In genomic region chr11:99492733-99493573, GRCm38 (mm10) we compare ENCODE assay signal across 16 mouse cellular contexts. TPM values are rescaled to one million over a fixed set of nuclear protein-coding genes. Genes with fewer than 3 reads are reported as not detected.
DNase-seq lines count a peak whose midpoint lies in the region; ATAC-seq lines count a peak whose summit lies in the region.
"Had no signal": no experiment of that assay in that cellular context is flagged by ENCODE, and none has a peak within 500 bp of the region (broad histone marks: within the 10 kb centered on the region; RNA-seq: fewer than 3 reads in every experiment).

TSS of gene Krt23 (minus strand) at chr11:99493137.

- no peak within 1 kb of the TSS for H3K4me3 ChIP-seq in embryonic facial prominence, embryonic 12.5 days
- H3K4me3 ChIP-seq in embryonic facial prominence, embryonic 10.5 days, result no peak within 1 kb of the TSS
- no peak within 1 kb of the TSS for H3K4me3 ChIP-seq in embryonic facial prominence, embryonic 15.5 days (replicated peaks)
- H3K4me3 ChIP-seq: forebrain, embryonic 15.5 days had no signal

- ATAC-seq in embryonic facial prominence, embryonic 12.5 days (ENCODE audit: insufficient number of reproducible peaks, insufficient read depth, low FRiP score, low TSS enrichment), result 0 out of 2 replicates have a peak, but pooled peaks have one; percentile 35
- 0 out of 2 replicates have a peak, but pooled peaks have one; percentile 39 for ATAC-seq in embryonic facial prominence, embryonic 15.5 days (ENCODE audit: insufficient number of reproducible peaks, low FRiP score, low TSS enrichment, low read depth)
- ATAC-seq: forebrain, embryonic 15.5 days; midbrain, embryonic 16.5 days had no signal

- no peaks in the 10 kb centered on the region for H3K36me3 ChIP-seq in embryonic facial prominence, embryonic 12.5 days
- no peaks in the 10 kb centered on the region for H3K36me3 ChIP-seq in embryonic facial prominence, embryonic 10.5 days (replicated peaks)
- no peaks in the 10 kb centered on the region for H3K36me3 ChIP-seq in embryonic facial prominence, embryonic 15.5 days
- H3K36me3 ChIP-seq: forebrain, embryonic 15.5 days had no signal

- no peaks in the 10 kb centered on the region for H3K4me1 ChIP-seq in embryonic facial prominence, embryonic 12.5 days
- peaks cover 24% of the 10 kb centered on the region for H3K4me1 ChIP-seq in embryonic facial prominence, embryonic 10.5 days
- H3K4me1 ChIP-seq in embryonic facial prominence, embryonic 15.5 days, result no peaks in the 10 kb centered on the region

- no peak within 1 kb of the TSS for H3K27ac ChIP-seq in embryonic facial prominence, embryonic 12.5 days
- H3K27ac ChIP-seq in embryonic facial prominence, embryonic 10.5 days (replicated peaks), result no peak within 1 kb of the TSS; the same call in 1 of the 2 replicates
- H3K27ac ChIP-seq in embryonic facial prominence, embryonic 15.5 days (replicated peaks), result no peak within 1 kb of the TSS
- H3K27ac ChIP-seq: forebrain, embryonic 15.5 days; liver, embryonic 14.5 days had no signal

- intact Hi-C loops in heart, postnatal 10 days (cut with DNase I), result no loop called here

- no peaks in the 10 kb centered on the region for H3K27me3 ChIP-seq in embryonic facial prominence, embryonic 12.5 days
- no peaks in the 10 kb centered on the region for H3K27me3 ChIP-seq in embryonic facial prominence, embryonic 10.5 days (replicated peaks; ENCODE audit: low read depth, poor library complexity, severe bottlenecking)
- no peaks in the 10 kb centered on the region for H3K27me3 ChIP-seq in embryonic facial prominence, embryonic 15.5 days
- H3K27me3 ChIP-seq: forebrain, embryonic 15.5 days had no signal

- WGBS in embryonic facial prominence, embryonic 12.5 days, result 78% methylated on average over 22 of the region's 22 CpGs
- 83% methylated on average over 22 of the region's 22 CpGs for WGBS in embryonic facial prominence, embryonic 10.5 days
- 74% methylated on average over 22 of the region's 22 CpGs for WGBS in embryonic facial prominence, embryonic 15.5 days

- no peak for DNase-seq in embryonic facial prominence, embryonic 10.5 days (ENCODE audit: low spot score)
- peak; percentile 14 for DNase-seq in kidney, postnatal 10 days
- peak; percentile 23 for DNase-seq in lung, postnatal 10 days
- DNase-seq in testis, postnatal 10 days (ENCODE audit: low spot score), result no peak
- no peak for DNase-seq in heart, postnatal 10 days
- no peak for DNase-seq in layer of hippocampus, adult 9-10 months (ENCODE audit: low spot score)
- DNase-seq: right cerebral cortex, postnatal 25 days had no signal

- no peak within 1 kb of the TSS for H3K4me2 ChIP-seq in embryonic facial prominence, embryonic 12.5 days (replicated peaks)
- no peak within 1 kb of the TSS for H3K4me2 ChIP-seq in embryonic facial prominence, embryonic 15.5 days (replicated peaks)
- H3K4me2 ChIP-seq: forebrain, embryonic 15.5 days had no signal

- no peak within 1 kb of the TSS for H3K9ac ChIP-seq in embryonic facial prominence, embryonic 12.5 days
- H3K9ac ChIP-seq in embryonic facial prominence, embryonic 15.5 days, result no peak within 1 kb of the TSS
- H3K9ac ChIP-seq: forebrain, embryonic 15.5 days; liver, embryonic 14.5 days had no signal

- no peaks in the 10 kb centered on the region for H3K9me3 ChIP-seq in embryonic facial prominence, embryonic 12.5 days
- no peaks in the 10 kb centered on the region for H3K9me3 ChIP-seq in embryonic facial prominence, embryonic 10.5 days
- H3K9me3 ChIP-seq in embryonic facial prominence, embryonic 15.5 days (replicated peaks), result no peaks in the 10 kb centered on the region
- H3K9me3 ChIP-seq: forebrain, embryonic 15.5 days had no signal

RNA-seq across cellular contexts. Expression of gene Krt23, which starts in this region (rescaled TPM):
- polyA plus RNA-seq in embryonic facial prominence, embryonic 12.5 days (2016; fragmentation: Nextera tagmentation; extraction: Ambion mirVana), result 0.61 and 2.4 TPM in 2 replicates
- 0.21 and 0.31 TPM in 2 replicates for polyA plus RNA-seq in embryonic facial prominence, embryonic 10.5 days (2016; fragmentation: Nextera tagmentation; extraction: Ambion mirVana)
- polyA plus RNA-seq in embryonic facial prominence, embryonic 15.5 days (2015; fragmentation: Nextera tagmentation; extraction: Ambion mirVana), result 37.0 and 46.2 TPM in 2 replicates
- under 1 TPM in 1 of 2 experiments, not detected in 1; 0.17 TPM for total RNA-seq in heart, postnatal 10 days (2021)
- total RNA-seq: hematopoietic stem cell, adult 5-6 weeks; layer of hippocampus, postnatal 25 days; MEL had no signal
- polyA plus RNA-seq: cortical plate, adult 2 months had no signal

Comparison
In these comparisons a context has a peak if more than half of its experiments do, and no peak if none do; other contexts are left out.
1. RNA of gene Krt23 (polyA plus RNA-seq): 37.0 to 46.2 TPM in embryonic facial prominence, embryonic 15.5 days; 0.61 to 2.4 TPM in embryonic facial prominence, embryonic 12.5 days and 0.21 to 0.31 TPM in embryonic facial prominence, embryonic 10.5 days; every median in the first group is over 10 times any median in the second.
2. DNase-seq: peak in kidney, postnatal 10 days (single experiment) and lung, postnatal 10 days (single experiment); none in embryonic facial prominence, embryonic 10.5 days (single experiment), testis, postnatal 10 days (single experiment), heart, postnatal 10 days (0 of 2) and layer of hippocampus, adult 9-10 months (single experiment).